Mouse (Mus musculus): ENCODE measurements around the gene Gsta1.
"Not testable (repeated sequence)": the region's sequence is repeated elsewhere in the genome, so short reads cannot be mapped to it uniquely, and the experiment has no call there.

Gsta1 gene

GRCm38 (mm10) chr9:78233121-78233695 is 2.8 kb downstream of the Gsta1 start:
- not testable (repeated sequence) for DNase-seq

GRCm38 (mm10) chr9:78255683-78256470 is 25.4 kb downstream of the Gsta1 start:
- DNase-seq: peak; percentile 90

- not testable (repeated sequence) for DNase-seq
Observed at GRCm38 (mm10) chr9:78256914-78257313, 26.5 kb downstream of the Gsta1 start, which contains the start of gene Gm3776. Gene Gm3776, plus strand, starts transcription at chr9:78257129.

GRCm38 (mm10) chr9:78259688-78260087 is 29.2 kb downstream of the Gsta1 start:
- DNase-seq: peak; percentile 87

- not testable (repeated sequence) for DNase-seq
Observed at GRCm38 (mm10) chr9:78270945-78271344, 40.5 kb downstream of the Gsta1 start.

GRCm38 (mm10) chr9:78282002-78282711 is 51.7 kb downstream of the Gsta1 start:
- DNase-seq: not testable (repeated sequence)

- not testable (repeated sequence) for DNase-seq
Observed at GRCm38 (mm10) chr9:78289063-78289462, 58.6 kb downstream of the Gsta1 start.

GRCm38 (mm10) chr9:78289723-78290122 is 59.3 kb downstream of the Gsta1 start, which contains the start of gene Gm10639:
Gene Gm10639, plus strand, starts transcription at chr9:78289923.
- DNase-seq: not testable (repeated sequence)

Measured in heart, adult 11 months (tissue).